Mouse (Mus musculus) E14TG2a.4 (cell line): ENCODE results near the gene Tap1.

Experiments
- CTCF ChIP-seq: conservative IDR thresholded peaks from 2 replicates; pipeline ENCODE4 v1.5.1; 2014; ENCODE audit warnings: low read length
- NANOG ChIP-seq: IDR thresholded peaks from 2 replicates; pipeline ENCODE4 v1.6.1; 2014; ENCODE audit warnings: borderline replicate concordance, low read length, mixed read lengths
- POU5F1 ChIP-seq: IDR thresholded peaks from 2 replicates; pipeline ENCODE4 v1.6.1; 2014; ENCODE audit warnings: low read length, borderline replicate concordance

DNA sequence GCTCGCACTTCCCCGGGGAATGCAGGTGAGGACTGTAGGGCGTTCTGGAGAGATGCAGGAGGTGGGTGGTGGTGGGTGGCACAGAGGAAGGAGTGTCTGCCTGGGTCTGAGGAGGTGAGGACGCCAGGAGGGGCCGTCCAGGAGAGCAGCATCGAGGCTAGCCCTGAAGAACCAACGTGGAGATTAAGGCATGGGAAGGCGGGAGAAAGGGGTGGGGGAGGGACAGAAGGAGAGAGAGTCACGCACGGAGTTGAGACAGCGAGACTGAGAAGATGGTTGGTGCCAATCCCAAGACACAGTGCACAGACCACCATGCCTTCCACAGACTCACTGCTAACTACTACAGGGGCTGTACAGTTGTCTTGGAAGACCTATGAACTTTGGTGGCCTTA, 11.2 kb downstream of the Tap1 start:
- TF ChIP-seq CTCF (no peak), POU5F1 (no peak), NANOG (no peak)
